Mouse (Mus musculus): ENCODE results near the gene Fktn. TPM values are rescaled to one million over a fixed set of nuclear protein-coding genes. Genes with fewer than 3 reads are reported as not detected.

Fktn gene
- polyA plus RNA-seq (2012; rRNA removed; ENCODE audit: low replicate concordance): 0.44 and 1.1 TPM in 2 replicates

GRCm38 (mm10) chr4:53713704-53714050 is at the start of gene Fktn:
TSS of gene Fktn (plus strand) at chr4:53713998.

GRCm38 (mm10) chr4:53825821-53826605 is 112.2 kb downstream of the Fktn start, which contains the start of gene Tmem38b:
TSS of gene Tmem38b (plus strand) at chr4:53826045.

Other genes with a start within 250 kb of the Fktn start
- gene Fsd1l, start 82.5 kb upstream of the Fktn start, polyA plus RNA-seq (2012; rRNA removed; ENCODE audit: low replicate concordance): 0.13 and 0.25 TPM in 2 replicates
- gene Tal2, start 65.7 kb downstream of the Fktn start, polyA plus RNA-seq (2012; rRNA removed; ENCODE audit: low replicate concordance): not detected in 2 replicates
- gene Tmem38b, start 112.0 kb downstream of the Fktn start, polyA plus RNA-seq (2012; rRNA removed; ENCODE audit: low replicate concordance): 0.41 and 2.0 TPM in 2 replicates